Mouse (Mus musculus): ENCODE results near the gene Cyp26a1. TPM values are rescaled to one million over a fixed set of nuclear protein-coding genes. Genes with fewer than 3 reads are reported as not detected.

The Cyp26a1 gene
- polyA plus RNA-seq (2012; rRNA removed; ENCODE audit: low replicate concordance): 0.32 TPM in 1 of 2 replicates, not detected in the other

GRCm38 (mm10) chr19:37697651-37698272 lies at the start of gene Cyp26a1:
Gene Cyp26a1, plus strand, starts transcription at chr19:37697798.

DNA sequence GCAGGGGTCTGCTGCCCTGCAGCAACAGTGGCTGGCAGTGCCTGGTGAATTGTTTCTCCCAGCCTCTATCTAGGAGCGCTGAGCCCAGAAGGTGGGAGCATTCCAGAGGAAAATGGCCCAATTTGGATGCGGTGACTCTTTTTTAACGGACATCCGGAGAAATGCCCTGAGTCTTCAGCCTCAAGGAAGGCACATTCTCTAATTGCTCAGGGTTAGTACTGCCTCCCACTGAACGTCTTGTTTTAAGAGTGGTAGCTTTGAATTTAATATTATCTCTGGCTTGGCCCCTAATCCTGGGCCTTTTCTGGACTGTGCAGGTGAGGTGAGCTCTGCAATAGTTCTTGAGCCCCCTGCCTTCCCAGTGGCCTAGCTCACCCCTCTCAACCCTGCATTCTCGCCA lies 12.3 kb upstream of the Cyp26a1 start, which contains the start of gene Cyp26c1:
Cyp26c1 (plus strand) TSS at position 301 of the 400 bp plus-strand sequence.

Other genes with a start within 250 kb of the Cyp26a1 start
- gene Exoc6, start 147.4 kb upstream of the Cyp26a1 start, polyA plus RNA-seq (2012; rRNA removed; ENCODE audit: low replicate concordance): 4.5 and 5.0 TPM in 2 replicates
- gene Cyp26c1, start 12.2 kb upstream of the Cyp26a1 start, polyA plus RNA-seq (2012; rRNA removed; ENCODE audit: low replicate concordance): not detected in 2 replicates